Mouse (Mus musculus): ENCODE results near the gene Ntrk1.
A peak's percentile ranks its signal among the peaks of the same experiment; 100 is the strongest.
"Not testable (repeated sequence)": the region's sequence is repeated elsewhere in the genome, so short reads cannot be mapped to it uniquely, and the experiment has no call there.

Gene Ntrk1

DNA sequence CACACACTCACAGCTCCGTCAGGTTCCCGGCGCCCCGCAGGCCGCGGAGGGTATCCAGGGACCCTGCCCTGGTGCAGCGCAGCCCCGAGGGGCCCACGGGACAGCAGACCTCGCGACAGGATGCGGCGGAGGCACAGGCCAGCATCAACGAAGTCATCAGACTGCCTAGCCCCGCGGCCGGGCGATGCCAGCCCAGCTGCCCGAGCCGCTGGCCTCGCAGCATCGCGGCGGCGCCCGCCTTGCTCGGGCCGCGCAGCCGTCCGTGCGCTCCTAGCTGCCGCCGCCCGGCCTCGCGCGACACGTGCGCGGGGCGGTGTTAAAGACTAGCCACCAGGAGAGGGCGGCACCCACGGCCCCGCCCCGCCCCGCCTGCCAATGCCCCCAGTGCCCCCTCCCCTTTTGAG is at the start of gene Ntrk1:
Ntrk1 (minus strand) TSS at position 241 of the 404 bp plus-strand sequence.
- no peak for DNase-seq (ENCODE audit: low spot score)

DNA sequence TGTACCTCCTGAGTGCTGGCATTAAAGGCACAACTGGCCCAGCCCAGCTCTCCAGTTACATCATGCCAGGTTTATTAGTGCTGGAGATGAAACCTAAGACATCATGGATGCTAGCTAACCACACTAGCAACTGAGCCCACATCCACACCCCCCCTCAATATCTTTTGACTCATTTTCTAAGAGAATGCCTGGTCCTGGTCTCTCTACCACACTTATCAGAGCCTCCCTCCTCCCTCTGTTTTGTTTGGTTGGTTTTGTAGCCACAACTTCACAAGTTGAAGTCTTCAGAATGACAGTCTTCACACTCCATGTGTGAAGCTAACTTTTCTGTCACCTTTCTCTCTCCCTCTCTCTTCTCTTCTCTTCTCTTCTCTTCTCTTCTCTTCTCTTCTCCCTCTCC is 45.9 kb upstream of the Ntrk1 start:
- DNase-seq (ENCODE audit: low spot score): no peak

DNA sequence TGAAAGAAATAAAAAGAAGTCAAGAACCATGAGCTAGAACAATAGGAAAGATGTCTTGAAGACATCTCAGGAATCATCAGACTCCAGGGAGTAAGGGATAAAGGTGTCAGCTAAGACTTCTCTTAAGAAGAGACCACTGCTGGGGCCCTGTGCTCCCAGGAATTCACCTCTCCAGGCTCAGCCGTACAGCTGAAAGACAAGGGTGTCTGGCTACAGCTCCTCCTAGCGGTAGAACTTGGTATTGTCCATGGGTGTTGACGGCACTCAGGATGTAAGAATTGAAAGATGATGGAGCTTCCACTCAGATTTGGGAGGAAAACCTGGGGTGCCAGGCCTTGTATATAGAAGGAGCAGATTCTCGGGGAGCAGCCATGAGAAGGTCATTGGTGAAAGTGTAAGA is 43.7 kb upstream of the Ntrk1 start:
- DNase-seq (ENCODE audit: low spot score): peak; percentile 77

DNA sequence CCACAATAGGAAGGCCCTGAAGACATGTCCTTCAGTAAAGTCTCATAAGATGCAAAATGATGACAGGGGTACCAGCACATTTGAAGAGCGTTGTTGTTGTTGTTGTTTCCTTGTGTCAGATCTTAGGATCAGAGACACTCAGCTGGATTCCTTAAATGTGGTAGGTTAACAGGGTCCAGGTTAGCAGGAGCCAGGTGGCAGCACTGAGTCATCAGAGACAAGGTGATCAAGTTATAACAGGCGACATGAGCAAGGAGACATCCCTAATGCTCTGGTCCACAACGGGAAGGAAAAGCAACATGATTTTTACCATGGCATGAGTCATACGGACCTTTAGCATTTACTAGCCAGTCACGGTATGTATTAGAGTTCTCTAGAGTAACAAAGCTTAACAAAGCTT is 38.5 kb upstream of the Ntrk1 start:
- DNase-seq (ENCODE audit: low spot score): no peak

DNA sequence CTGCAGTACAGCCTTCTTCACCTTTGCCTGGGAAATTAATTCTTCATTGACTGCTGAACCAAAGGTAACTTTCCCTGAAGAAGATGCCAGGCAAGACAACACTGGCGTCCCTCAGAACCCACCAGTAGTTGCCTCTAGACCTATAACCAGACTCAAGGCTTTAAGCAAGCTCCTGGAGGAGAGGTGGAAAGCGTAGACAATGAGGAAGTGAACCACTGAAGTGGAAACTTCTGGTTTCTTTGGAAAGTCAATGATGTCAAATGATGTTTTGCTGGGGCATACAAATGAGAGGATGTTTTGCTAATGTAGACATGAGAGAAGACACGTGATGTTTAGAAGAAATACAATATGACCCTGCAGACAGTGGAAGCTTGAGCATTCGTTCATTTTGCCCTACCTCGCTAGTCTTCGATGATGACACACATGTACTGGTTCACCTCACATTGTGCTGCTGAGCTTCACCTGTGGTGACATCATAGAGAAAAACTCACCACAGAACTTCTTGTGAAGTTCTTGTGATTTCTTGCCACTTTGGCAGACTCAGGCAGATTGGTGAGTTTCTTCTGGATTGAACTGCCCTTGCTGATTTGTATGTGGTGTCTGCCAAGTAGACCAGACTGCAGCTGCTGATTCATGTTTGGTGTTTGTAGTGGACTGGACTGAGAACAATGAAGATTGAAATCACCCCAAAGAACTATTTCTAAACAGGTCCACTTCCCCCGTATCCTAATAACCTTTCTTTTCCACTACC is 37.3 kb upstream of the Ntrk1 start:
- DNase-seq (ENCODE audit: low spot score): no peak

DNA sequence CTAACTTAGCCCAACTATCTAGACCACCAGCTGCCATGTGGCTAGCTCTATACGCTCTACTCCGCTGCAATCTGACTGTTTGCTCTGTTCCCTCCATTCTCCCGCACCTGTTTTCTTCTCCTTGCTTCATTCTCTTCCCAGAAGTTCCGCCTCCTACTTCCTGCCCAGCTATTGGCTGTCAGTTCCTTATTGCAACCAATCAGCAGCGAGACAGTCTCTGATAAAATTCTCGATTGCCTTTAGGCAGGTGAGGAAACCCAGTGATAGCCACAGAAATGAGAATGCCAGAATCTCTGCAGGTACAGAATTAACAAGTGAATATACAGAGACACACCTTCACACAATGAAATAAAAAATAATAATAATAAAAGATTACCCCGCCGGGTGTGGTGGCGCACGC is 34.1 kb upstream of the Ntrk1 start:
- no peak for DNase-seq (ENCODE audit: low spot score)

DNA sequence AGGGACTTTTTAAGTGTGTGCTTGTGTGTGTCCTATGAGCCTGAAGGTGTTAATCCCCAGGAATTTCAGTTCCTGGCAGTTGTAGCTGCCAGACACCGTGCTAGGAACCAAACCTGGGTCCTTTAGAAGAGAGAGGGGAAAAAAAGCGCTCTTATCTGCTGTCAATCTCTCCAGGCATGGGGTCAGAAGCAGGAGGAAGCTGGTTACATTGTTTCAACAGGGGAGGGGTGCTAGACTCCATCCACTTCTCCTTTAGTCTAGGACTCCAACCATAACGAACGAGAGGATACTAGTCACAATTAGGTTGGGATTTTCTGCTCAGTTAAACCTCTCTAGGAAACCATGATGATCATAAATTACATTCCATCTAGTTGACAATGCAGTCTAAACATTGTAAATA is 33.5 kb upstream of the Ntrk1 start:
- no peak for DNase-seq (ENCODE audit: low spot score)

DNA sequence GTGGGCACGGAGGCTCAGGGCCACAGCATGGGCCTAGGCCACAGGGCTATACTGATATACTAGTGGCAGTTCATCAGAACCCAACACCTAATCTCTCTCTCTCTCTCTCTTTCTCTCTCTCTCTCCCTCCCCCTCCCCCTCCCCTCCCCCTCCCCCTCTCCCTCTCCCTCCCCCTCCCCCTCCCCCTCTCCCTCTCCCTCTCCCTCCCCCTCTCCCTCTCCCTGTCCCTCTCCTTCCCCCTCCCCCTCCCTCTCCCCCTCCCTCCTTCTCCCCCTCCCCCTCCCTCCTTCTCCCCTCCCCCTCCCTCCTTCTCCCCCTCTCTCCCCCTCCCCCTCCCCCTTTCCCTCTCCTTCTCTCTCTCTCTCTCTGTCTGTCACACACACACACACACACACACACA is 29.2 kb upstream of the Ntrk1 start, which contains the start of gene Pear1:
Pear1 (minus strand) TSS at position 101 of the 400 bp plus-strand sequence.
- DNase-seq (ENCODE audit: low spot score): not testable (repeated sequence)

DNA sequence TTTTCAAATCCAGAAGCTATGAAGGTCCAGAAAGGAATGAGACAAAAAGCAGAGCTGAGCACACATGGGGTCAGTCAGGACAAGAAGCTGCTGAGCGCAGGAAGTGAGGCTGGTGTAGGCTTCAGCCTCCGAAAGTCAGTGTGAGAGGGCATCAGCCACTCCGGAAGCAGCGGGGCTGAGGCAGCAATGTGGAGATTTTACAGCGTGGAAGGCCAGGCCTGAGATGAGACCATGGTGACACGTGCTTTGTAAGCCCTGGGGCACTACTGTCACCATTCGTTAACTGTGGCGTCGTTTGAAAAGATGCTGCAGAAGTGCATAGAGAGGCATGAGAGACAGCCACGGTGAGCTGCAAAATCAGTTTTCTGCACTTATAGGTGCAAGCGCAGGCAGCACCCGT is 23.3 kb upstream of the Ntrk1 start:
- DNase-seq (ENCODE audit: low spot score): no peak

DNA sequence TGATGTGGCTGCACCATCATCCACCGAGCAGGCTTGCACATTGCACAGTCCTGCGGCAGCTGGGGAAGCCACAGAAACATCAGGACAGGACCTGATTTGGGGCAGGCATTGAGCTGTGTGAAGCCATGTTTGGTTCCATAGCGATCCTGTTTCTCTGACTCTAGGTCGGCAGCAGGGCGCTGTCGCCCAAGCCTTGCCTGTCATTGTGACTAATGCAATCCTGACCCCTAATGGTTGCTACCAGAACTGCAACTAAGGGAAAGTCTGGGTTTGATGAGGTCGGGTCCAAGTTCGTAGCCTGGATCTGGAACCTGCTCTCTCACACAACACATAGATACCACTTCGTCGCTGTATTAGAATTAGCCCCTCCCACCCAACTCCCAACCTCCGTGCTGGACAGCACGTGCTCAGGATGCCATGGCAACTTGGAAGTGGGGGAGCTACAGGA is 21.7 kb upstream of the Ntrk1 start:
- peak; percentile 83 for DNase-seq (ENCODE audit: low spot score)

DNA sequence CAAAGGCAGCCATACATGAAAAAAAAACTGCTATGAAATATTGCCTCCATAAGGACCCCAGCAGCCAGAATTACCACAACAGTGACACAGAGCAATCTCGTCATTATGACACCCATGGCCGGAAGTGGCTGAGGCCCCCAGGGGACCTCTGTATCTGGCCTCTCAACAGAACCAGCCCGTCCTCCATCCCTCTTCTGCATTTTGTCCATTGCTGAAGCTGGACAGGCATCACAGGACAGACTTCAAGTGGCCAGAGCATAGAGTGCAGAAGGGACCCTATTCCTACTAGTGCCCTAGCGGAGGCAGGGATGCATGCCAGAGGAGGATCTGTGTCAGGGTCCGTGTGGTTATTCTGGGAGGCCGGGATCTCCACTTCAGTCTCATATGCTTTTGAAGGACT is 21.2 kb upstream of the Ntrk1 start:
- DNase-seq (ENCODE audit: low spot score): no peak

DNA sequence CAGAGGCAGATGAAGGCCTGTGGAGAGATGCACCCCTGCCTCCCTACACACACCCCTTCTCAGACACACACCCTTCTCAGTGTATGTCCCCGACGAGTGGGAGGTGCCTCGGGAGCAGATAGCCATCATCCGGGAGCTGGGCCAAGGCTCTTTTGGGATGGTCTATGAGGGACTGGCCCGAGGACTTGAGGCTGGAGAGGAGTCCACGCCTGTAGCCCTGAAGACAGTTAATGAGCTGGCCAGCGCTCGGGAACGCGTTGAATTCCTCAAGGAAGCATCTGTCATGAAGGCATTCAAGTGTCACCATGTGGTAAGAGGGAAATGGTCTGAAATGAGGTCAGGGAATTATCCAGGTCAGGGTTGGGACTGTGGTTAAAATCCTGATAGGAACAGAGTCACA is 17.9 kb upstream of the Ntrk1 start:
- no peak for DNase-seq (ENCODE audit: low spot score)

DNA sequence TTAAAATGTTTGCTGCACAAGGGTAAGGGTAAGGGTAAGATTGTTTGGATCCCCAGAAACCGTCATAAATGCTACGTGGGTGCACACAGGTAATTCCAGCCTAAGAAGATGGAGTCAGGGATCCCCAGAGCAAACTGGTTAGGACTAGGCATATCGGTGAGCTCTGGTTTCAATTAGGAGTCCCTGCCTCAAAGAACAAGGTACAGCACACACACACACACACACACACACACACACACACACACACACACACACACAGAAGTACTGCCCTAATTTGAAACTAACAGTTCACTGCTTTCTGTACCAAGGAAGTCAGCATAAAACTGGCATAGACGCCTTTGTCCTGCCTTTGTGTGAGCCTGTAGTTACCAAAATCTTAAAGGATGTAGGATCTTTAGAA is 17.5 kb upstream of the Ntrk1 start:
- DNase-seq (ENCODE audit: low spot score): no peak

DNA sequence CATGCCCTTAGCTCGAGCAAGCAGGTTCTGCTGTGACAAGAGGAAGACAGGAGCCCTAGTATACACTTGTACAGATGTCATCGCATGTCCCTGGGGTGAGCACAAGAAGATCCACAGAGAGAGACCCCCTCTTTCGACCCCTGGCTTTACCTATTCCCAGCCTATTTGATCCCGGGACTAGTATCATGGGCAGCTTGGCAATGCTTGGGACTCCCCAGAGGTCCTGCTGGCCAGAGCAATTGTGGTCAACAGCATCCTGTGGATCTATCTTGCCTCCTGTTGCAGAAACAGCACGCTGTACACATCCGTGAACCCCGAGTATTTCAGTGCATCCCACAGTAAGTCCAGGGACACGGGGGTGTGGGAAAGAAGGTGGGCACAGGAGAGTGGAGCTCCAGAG is 16.3 kb upstream of the Ntrk1 start:
- no peak for DNase-seq (ENCODE audit: low spot score)

DNA sequence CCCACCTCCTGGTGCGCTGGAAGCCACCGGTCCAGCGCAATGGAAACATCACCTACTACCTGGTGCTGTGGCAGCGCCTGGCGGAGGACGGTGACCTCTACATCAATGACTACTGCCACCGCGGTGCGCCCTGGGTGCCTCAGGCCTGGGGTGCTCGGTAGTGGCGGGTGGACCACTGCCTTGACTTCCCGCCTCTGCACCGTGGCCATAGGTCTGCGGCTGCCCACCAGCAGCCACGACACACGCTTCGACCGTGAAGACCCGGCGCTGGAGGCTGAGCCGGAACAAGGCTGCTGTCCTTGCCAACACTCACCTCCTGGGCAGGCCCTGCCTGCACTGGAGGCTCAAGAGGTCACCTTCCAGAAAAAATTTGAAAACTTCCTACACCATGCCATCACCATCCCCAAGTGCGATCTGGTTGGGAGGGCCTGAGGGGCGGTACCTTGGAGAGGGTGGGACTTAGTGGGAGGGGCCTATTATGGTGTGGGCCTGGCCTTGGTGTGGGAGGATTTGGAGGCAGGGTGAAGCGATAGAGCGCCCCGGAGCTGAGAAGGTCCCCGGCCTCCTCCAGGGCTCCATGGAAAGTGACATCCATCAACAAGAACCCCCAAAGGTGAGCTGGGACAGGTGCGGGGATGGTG is 14.5 kb upstream of the Ntrk1 start:
- DNase-seq (ENCODE audit: low spot score): no peak

DNA sequence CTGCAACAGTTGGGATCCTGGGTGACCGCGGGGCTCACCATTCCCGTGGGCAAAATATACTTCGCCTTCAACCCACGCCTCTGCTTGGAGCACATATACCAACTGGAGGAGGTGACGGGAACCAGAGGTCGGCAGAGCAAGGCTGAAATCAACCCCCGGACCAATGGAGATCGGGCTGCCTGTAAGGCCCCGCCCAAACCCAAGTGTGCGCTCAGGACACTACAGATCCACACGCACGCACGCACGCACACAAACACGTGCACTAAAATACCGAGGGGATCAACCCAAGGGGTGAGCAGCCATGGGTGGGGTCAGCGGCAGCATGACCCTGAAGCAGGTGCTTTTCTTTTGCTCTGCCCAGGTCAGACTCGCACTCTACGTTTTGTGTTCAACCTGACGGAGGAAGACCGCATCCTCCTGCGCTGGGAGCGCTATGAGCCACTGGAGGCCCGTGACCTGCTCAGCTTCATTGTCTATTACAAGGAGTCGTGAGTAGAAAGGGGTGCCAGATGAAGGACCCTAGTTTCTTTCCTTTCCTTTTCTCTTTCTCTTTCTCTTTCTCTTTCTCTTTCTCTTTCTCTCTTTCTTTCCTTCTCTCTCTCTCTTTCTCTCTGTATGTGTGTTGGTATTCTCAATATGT is 9.2 kb upstream of the Ntrk1 start:
- no peak for DNase-seq (ENCODE audit: low spot score)

DNA sequence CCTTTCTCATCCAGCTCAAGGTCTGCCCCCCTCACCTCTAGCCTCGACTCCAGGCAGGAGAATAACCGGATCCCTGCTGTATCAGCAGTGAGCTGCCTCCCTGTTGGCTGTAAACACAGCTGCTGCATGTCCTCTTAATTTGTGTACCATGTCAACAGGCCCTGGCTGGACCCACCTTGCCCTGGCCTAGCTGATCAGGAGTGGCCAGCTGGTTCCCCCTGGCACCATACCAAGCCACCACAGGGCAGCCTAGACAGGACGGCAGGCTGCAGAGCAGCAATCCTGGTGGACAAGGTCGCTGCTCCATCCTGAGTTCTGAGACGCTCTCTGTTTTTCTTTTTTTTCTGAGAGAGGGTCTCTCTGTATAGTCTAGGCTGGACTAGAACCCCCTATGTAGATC is 6.7 kb upstream of the Ntrk1 start:
- no peak for DNase-seq (ENCODE audit: low spot score)

DNA sequence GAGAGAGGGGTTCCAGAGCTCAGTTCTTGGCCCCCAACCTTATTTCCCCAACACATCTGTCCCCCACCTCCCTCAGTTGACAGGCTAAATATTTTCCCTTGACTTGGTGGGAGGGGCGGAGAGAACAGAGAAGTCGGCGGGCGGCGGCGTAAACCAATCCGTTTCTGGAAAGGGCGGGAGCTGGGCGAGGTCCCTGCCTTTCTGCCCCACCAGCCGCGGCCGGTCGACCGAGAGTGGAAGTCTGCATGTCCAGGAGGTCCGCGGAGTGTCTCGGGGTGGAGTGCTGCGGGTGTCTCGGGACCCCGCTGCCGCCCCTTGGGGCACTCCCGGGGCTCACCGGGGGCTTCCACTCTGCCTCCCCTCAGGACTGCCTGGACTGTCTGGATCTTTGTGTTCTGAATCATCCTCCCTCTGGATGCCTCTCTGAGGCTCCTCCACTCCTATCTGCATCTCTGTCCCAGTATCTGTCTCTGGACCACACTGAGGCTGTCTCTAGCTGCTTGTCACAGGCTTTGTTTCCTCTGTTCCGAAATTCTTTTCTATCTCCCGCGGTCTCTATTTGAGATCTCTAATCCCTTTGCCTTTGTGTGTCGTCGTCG is 1.9 kb upstream of the Ntrk1 start, which contains the start of gene Insrr:
Insrr (plus strand) TSS at position 216 of the 599 bp plus-strand sequence.
- no peak for DNase-seq (ENCODE audit: low spot score)

DNA sequence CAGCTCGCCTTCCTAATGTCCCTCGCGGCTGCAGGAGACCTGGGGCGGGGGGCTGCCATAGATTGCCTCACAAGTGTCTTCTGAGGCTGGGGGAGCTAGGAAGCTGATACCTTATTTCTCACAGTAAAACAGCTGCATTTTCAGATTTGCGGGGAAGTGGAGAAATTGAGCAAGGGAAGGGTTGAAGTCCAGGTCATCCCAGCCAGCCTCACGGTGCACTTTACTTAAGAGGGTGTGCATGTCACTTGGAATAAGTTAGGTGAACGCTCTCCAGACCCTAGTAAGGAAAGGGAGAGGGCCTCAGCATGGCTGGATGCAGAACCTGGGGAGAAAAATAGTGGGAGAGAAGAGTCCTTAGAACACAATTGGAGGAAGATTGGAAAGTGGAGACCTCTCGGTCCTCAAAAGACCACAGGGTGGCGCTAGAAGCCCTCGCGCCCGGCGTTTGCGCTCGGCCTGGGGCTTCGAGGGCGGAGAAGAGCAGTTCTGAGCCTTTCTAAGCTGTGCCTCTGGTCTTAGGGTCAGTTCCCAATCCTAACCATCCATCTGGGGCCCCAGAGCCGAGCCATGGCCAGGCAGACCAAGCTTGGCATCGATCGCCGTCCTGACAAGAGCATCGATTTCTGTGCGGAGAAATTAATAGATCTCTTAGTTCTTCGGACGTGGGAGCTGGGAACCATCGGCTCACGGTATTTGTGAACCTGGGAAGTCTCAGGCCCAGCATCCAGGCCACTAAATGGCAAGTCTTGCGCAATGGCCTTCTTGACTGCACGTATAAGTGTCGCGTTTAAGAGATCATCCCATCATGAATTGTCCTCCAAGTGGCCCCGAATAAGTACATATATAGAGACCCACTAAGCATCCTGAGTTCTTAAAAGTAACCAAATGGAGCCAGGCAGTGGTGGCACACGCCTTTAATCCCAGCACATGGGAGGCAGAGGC is 645 bp upstream of the Ntrk1 start:
- DNase-seq (ENCODE audit: low spot score): peak; percentile 46

DNA sequence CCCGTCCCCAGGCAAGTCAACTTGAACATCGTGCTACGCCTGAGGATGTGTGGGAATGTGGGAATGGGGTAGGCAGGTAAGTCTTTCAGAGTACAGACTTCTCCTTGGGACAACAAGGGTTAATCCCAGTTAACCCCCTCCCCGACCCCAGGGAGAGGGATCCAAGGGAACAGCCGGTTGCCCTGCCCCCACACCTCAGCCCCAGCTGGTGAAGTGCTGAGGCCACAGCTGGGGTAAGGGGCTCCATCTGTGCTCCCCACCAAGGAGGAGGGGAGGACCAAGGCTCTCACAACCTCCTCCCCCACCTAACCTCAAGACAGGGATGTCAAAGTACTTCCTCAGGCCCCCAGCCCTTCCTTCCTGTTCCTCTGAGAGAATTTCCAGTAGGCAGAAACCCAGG is 5.2 kb downstream of the Ntrk1 start:
- DNase-seq (ENCODE audit: low spot score): no peak

DNA sequence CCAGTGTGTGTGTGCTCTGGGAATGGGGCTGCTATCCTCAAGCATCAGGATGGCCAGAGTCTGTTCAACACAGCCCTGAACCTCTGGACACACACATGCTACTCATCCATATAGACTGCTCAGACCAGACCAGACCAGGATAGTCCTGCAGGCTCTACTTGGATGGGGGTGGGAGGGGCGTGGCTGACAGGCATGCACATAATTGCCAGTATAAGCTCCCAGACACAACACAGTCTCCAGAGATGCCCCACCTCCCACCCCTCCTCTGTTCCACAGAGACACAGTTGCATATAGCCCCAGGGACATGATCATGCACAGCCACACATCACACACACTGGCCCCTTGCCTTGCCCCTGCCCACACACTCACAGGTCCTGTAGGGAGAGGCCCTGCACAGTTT is 5.7 kb downstream of the Ntrk1 start:
- no peak for DNase-seq (ENCODE audit: low spot score)
